Mouse (Mus musculus): ENCODE measurements around the gene Sbno2. TPM values are rescaled to one million over a fixed set of nuclear protein-coding genes. Genes with fewer than 3 reads are reported as not detected.

Sbno2 gene
- 17.2 and 19.0 TPM in 2 replicates for polyA plus RNA-seq (2015; fragmentation: Nextera tagmentation; extraction: Ambion mirVana)

- no peak for ATAC-seq (ENCODE audit: insufficient read depth, low FRiP score)
- 68% methylated on average over 5 of the region's 5 CpGs for WGBS
- peaks cover 20% of the 10 kb centered on the region for H3K4me1 ChIP-seq (ENCODE audit: control insufficient read depth, insufficient read depth, low read length)
- H3K9me3 ChIP-seq (replicated peaks; ENCODE audit: control insufficient read depth, low read length): no peaks in the 10 kb centered on the region
- H3K4me2 ChIP-seq (ENCODE audit: low read depth, low read length): peak within 1 kb of the TSS; percentile 38
- peak within 1 kb of the TSS; percentile 29 for H3K4me3 ChIP-seq (replicated peaks; ENCODE audit: low read length)
- H3K27me3 ChIP-seq (ENCODE audit: control insufficient read depth, insufficient read depth, low read length): no peaks in the 10 kb centered on the region
- peak within 1 kb of the TSS; percentile 63 for H3K9ac ChIP-seq (ENCODE audit: low read length)
- H3K27ac ChIP-seq (ENCODE audit: low read length): peak within 1 kb of the TSS; percentile 88
- no peaks in the 10 kb centered on the region for H3K36me3 ChIP-seq (ENCODE audit: control insufficient read depth, insufficient read depth, low read length)
Measured at GRCm38 (mm10) chr10:80105460-80105859, at the start of gene Sbno2. TSS of gene Sbno2 (minus strand) at chr10:80105571.

- 80% methylated on average over 7 of the region's 7 CpGs for WGBS
- no peak overlapping the region for H3K4me2 ChIP-seq (ENCODE audit: low read depth, low read length)
- no peak overlapping the region for H3K4me3 ChIP-seq (replicated peaks; ENCODE audit: low read length)
Measured at GRCm38 (mm10) chr10:80154384-80154783, 49.0 kb upstream of the Sbno2 start.

GRCm38 (mm10) chr10:80153713-80154112 lies 48.3 kb upstream of the Sbno2 start:
- Histone ChIP-seq H3K4me2 (ENCODE audit: low read depth, low read length) (peak overlapping the region; percentile 93), H3K36me3 (ENCODE audit: control insufficient read depth, insufficient read depth, low read length) (peaks cover 39% of the 10 kb centered on the region), H3K9ac (ENCODE audit: low read length) (peak overlapping the region; percentile 97), H3K27me3 (ENCODE audit: control insufficient read depth, insufficient read depth, low read length) (no peaks in the 10 kb centered on the region), H3K9me3 (replicated peaks; ENCODE audit: control insufficient read depth, low read length) (no peaks in the 10 kb centered on the region), H3K27ac (ENCODE audit: low read length) (peak overlapping the region; percentile 99), H3K4me3 (replicated peaks; ENCODE audit: low read length) (peak overlapping the region; percentile 93; the same call in 1 of the 2 replicates), H3K4me1 (ENCODE audit: control insufficient read depth, insufficient read depth, low read length) (peaks cover 63% of the 10 kb centered on the region)
- 75% methylated on average over 19 of the region's 19 CpGs for WGBS
- ATAC-seq (ENCODE audit: insufficient read depth, low FRiP score): no peak

More at GRCm38 (mm10) chr10:80154384-80154783, 49.0 kb upstream of the Sbno2 start:
- Histone ChIP-seq H3K9ac (ENCODE audit: low read length) (peak overlapping the region; percentile 32; the same call in 1 of the 2 replicates), H3K36me3 (ENCODE audit: control insufficient read depth, insufficient read depth, low read length) (peaks cover 39% of the 10 kb centered on the region), H3K9me3 (replicated peaks; ENCODE audit: control insufficient read depth, low read length) (no peaks in the 10 kb centered on the region), H3K4me1 (ENCODE audit: control insufficient read depth, insufficient read depth, low read length) (peaks cover 70% of the 10 kb centered on the region), H3K27ac (ENCODE audit: low read length) (no peak overlapping the region), H3K27me3 (ENCODE audit: control insufficient read depth, insufficient read depth, low read length) (no peaks in the 10 kb centered on the region)
- ATAC-seq (ENCODE audit: insufficient read depth, low FRiP score): no peak

- 13% methylated on average over 3 of the region's 3 CpGs for WGBS
- H3K4me1 ChIP-seq (ENCODE audit: control insufficient read depth, insufficient read depth, low read length): peaks cover 57% of the 10 kb centered on the region
- H3K27me3 ChIP-seq (ENCODE audit: control insufficient read depth, insufficient read depth, low read length): no peaks in the 10 kb centered on the region
- peak overlapping the region; percentile 99 for H3K27ac ChIP-seq (ENCODE audit: low read length)
- H3K9ac ChIP-seq (ENCODE audit: low read length): peak overlapping the region; percentile 97
- peak overlapping the region; percentile 93 for H3K4me2 ChIP-seq (ENCODE audit: low read depth, low read length)
- no peaks in the 10 kb centered on the region for H3K9me3 ChIP-seq (replicated peaks; ENCODE audit: control insufficient read depth, low read length)
- H3K4me3 ChIP-seq (replicated peaks; ENCODE audit: low read length): peak overlapping the region; percentile 93
- ATAC-seq (ENCODE audit: insufficient read depth, low FRiP score): no peak
- peaks cover 39% of the 10 kb centered on the region for H3K36me3 ChIP-seq (ENCODE audit: control insufficient read depth, insufficient read depth, low read length)
Measured at GRCm38 (mm10) chr10:80152873-80153260, 47.5 kb upstream of the Sbno2 start.

GRCm38 (mm10) chr10:80152071-80152872 lies 46.9 kb upstream of the Sbno2 start:
- ATAC-seq (ENCODE audit: insufficient read depth, low FRiP score): no peak

GRCm38 (mm10) chr10:80151211-80152034 lies 46.1 kb upstream of the Sbno2 start:
- Histone ChIP-seq H3K4me1 (ENCODE audit: control insufficient read depth, insufficient read depth, low read length) (peaks cover 59% of the 10 kb centered on the region), H3K9me3 (replicated peaks; ENCODE audit: control insufficient read depth, low read length) (no peaks in the 10 kb centered on the region), H3K9ac (ENCODE audit: low read length) (peak overlapping the region; percentile 97), H3K4me2 (ENCODE audit: low read depth, low read length) (peak overlapping the region; percentile 93), H3K27me3 (ENCODE audit: control insufficient read depth, insufficient read depth, low read length) (no peaks in the 10 kb centered on the region), H3K4me3 (replicated peaks; ENCODE audit: low read length) (peak overlapping the region; percentile 93), H3K36me3 (ENCODE audit: control insufficient read depth, insufficient read depth, low read length) (peaks cover 34% of the 10 kb centered on the region), H3K27ac (ENCODE audit: low read length) (peak overlapping the region; percentile 99)
- ATAC-seq (ENCODE audit: insufficient read depth, low FRiP score): no peak
- under 1% methylated on average over 26 of the region's 26 CpGs for whole genome bisulfite sequencing

More at GRCm38 (mm10) chr10:80152071-80152872, 46.9 kb upstream of the Sbno2 start:
- Histone ChIP-seq H3K27me3 (ENCODE audit: control insufficient read depth, insufficient read depth, low read length) (no peaks in the 10 kb centered on the region), H3K36me3 (ENCODE audit: control insufficient read depth, insufficient read depth, low read length) (peaks cover 39% of the 10 kb centered on the region), H3K27ac (ENCODE audit: low read length) (peak overlapping the region; percentile 99), H3K4me2 (ENCODE audit: low read depth, low read length) (peak overlapping the region; percentile 93), H3K9ac (ENCODE audit: low read length) (peak overlapping the region; percentile 97), H3K4me1 (ENCODE audit: control insufficient read depth, insufficient read depth, low read length) (peaks cover 58% of the 10 kb centered on the region), H3K4me3 (replicated peaks; ENCODE audit: low read length) (peak overlapping the region; percentile 93), H3K9me3 (replicated peaks; ENCODE audit: control insufficient read depth, low read length) (no peaks in the 10 kb centered on the region)
- WGBS: 2% methylated on average over 15 of the region's 15 CpGs

- H3K36me3 ChIP-seq (ENCODE audit: control insufficient read depth, insufficient read depth, low read length): peaks cover 29% of the 10 kb centered on the region
- under 1% methylated on average over 62 of the region's 71 CpGs for whole genome bisulfite sequencing
Measured at GRCm38 (mm10) chr10:80150226-80151210, 45.1 kb upstream of the Sbno2 start.

More at GRCm38 (mm10) chr10:80150226-80151210, 45.1 kb upstream of the Sbno2 start:
- Histone ChIP-seq H3K9ac (ENCODE audit: low read length) (peak overlapping the region; percentile 97), H3K4me1 (ENCODE audit: control insufficient read depth, insufficient read depth, low read length) (peaks cover 59% of the 10 kb centered on the region), H3K9me3 (replicated peaks; ENCODE audit: control insufficient read depth, low read length) (no peaks in the 10 kb centered on the region), H3K27me3 (ENCODE audit: control insufficient read depth, insufficient read depth, low read length) (no peaks in the 10 kb centered on the region), H3K4me2 (ENCODE audit: low read depth, low read length) (peak overlapping the region; percentile 93), H3K4me3 (replicated peaks; ENCODE audit: low read length) (peak overlapping the region; percentile 93), H3K27ac (ENCODE audit: low read length) (peak overlapping the region; percentile 99)
- ATAC-seq (ENCODE audit: insufficient read depth, low FRiP score): no peak
